Mouse (Mus musculus) left cerebral cortex, adult 2 months (tissue): Measurements from ENCODE around the gene Zfp213. TPM values are rescaled to one million over a fixed set of nuclear protein-coding genes. Genes with fewer than 3 reads are reported as not detected.

Experiments used
- DNase-seq, 2 experiments: peaks; one replicate each; pipeline ENCODE4 v3.0.0; 2021 to 2022; ENCODE audit warnings: low spot score in 2 of 2, mixed read lengths in 1 of 2; ENCODE audit errors: extremely low spot score in 1 of 2
- H3K27ac ChIP-seq: fragments of 200-600 bp; 2 replicates; pipeline ENCODE4 v1.8.1; 2022
- H3K4me3 ChIP-seq: fragments of 200-600 bp; 2 replicates; pipeline ENCODE4 v1.8.1; 2022
- CTCF ChIP-seq: fragments of 200-600 bp; IDR thresholded peaks from 2 replicates; pipeline ENCODE4 v1.8.1; 2022; ENCODE audit warnings: antibody characterized with exemption, mild to moderate bottlenecking, moderate library complexity
- intact Hi-C: fragments of 180-260 bp; cut with DNase I; formaldehyde crosslinking; loops from one replicate; pipeline ENCODE4 v1.15.1; 2025
- total RNA-seq, 2 experiments: library from RNA; stranded (reverse); gene quantifications; 2 replicates each; pipeline ENCODE4 v1.2.3; 2021

Gene Zfp213
- total RNA-seq, 2 experiments from 2014 or later: 6.8 TPM

DNA sequence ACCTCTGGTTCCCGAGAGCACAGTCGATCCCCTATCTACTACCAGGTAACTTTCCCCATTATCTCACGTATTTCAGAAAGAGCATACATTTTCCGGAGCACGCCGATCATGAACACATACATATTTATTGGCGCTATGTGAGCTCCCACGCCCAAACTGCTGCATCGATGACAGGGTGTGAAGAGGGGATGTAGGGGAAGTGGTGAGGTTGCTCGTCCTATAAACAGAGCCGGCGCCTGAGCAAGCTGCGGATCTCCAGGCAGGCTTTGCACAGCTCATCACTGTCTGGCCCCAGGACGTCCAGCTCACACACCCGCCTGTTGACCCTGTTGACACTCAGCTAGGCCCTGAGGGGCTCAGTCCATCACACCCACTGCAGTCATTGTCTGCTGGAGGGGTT is 13.2 kb downstream of the Zfp213 start:
- H3K27ac ChIP-seq: peak overlapping the region; percentile 75

DNA sequence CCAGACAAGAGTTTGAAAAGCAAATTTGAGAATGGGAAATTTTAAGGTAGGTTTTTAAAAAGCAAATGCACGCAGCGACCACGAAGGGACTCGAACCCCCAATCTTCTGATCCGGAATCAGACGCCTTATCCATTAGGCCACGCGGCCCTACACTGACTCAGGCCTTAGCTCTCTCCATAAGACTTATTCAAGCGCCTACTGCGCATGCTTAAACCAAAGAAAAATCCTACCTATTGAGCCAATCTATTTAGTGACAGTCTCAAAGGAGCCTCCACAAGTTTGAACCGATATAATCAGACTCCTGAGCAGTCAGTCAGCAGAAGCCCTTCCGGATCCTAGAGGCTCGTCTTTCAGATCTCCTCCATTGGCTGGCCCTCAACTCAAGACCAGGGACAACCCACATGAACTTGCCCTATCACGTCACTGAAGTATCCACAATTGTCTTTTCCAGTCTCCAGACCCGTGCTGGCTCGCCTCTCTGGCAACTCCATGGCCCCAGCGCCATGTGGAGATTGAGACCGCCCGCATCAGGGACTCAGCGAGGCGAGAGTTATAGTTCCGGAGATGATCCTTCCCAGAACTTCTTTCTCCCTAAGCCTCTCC is 13.7 kb downstream of the Zfp213 start:
- no peak for TF ChIP-seq CTCF
- intact Hi-C loops: loop anchor here (5.0 to 10.0 kb wide), 3 partner anchors 122 to 1125 kb away; partner anchors contain the start of genes Hcfc1r1, Thoc6, Zfp945 and Zfp946
- DNase-seq: peak; percentile 95 to 99
- Histone ChIP-seq H3K4me3 (peak overlapping the region; percentile 63), H3K27ac (peak overlapping the region; percentile 75)

More for the DNA sequence above, 13.2 kb downstream of the Zfp213 start:
- intact Hi-C loops: loop anchor here (5.0 to 10.0 kb wide), 3 partner anchors 121 to 1126 kb away; partner anchors contain the start of genes Hcfc1r1, Thoc6, Zfp945 and Zfp946
- no peak for DNase-seq
- TF ChIP-seq CTCF: no peak
- H3K4me3 ChIP-seq: peak overlapping the region; percentile 63

DNA sequence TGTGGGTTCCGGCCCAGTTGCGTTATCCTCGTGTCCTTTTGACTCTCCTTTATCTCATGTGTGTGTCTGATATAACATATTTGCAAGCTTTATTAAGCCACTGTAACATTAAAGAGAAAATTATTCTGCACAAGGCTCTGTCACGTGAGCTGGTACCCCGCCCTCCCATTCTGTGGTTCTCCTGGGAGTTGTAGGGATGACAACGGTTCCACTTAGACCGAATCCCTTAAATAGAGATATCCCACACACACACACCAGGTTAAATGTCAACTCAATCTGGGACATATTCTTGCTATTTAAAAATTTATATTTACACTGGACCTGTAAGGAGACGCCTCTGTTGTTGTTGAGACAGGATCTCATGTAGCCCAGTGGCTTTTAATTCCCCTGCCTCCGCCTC is 14.6 kb downstream of the Zfp213 start:
- peak; percentile 17 to 29 for DNase-seq
- Histone ChIP-seq H3K4me3 (peak overlapping the region; percentile 63), H3K27ac (peak overlapping the region; percentile 66)
- intact Hi-C loops: loop anchor here (5.0 to 10.0 kb wide), 3 partner anchors 357 to 815 kb away; partner anchors contain the start of gene Zfp40
- no peak for TF ChIP-seq CTCF

DNA sequence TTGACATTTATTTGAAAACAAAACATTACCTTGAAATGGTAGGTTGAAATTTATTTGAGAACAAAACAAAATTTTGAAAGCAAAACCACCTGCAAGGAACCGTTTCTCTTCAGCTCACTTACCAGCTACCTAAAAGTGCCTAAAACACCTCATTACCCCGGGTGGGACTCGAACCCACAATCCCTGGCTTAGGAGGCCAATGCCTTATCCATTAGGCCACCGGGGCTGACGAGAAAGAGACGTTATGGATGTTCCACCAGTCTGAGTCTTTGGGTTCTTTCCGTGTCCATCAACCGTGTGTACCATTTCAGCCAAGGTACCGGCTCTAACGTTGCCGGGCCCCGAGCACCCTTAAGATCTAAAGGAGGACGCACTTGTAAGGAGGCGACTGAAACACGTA is 15.4 kb downstream of the Zfp213 start:
- H3K27ac ChIP-seq: peak overlapping the region; percentile 66
- intact Hi-C loops: loop anchor here (5.0 to 10.0 kb wide), 3 partner anchors 356 to 814 kb away; partner anchors contain the start of gene Zfp40

DNA sequence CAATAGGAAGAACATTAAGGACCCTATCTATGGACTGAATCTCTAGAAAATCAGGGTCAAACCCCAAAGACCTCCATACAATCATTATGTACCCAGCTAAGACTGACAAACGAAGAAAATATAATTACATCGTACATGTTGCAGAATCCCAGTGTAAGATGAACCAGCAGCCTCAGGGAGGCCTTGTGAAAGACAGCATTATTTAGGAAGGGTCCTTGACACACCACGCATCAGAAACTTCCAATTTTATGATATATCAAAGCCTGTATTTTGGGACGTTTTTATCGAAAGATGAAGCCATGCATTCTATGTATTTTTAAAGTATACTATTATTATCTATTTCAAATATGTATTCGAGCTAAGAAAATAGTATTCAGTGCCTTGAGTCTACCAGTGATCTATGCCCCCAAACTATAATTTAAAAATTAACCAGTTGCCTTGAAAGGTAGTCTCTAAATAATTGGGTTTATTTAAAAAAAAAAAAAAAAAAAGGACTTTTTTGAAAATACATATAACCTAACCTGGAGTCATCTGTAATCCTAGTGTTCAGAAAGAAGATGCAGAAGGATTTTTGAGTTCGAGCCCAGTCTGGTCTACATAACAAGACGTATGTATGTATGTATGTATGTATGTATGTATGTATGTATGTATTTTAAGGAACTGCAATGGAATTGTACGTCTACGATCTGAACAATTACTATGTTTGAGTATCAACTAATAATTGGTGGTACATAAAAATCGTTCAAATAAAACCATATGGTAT is 16.2 kb downstream of the Zfp213 start:
- no peak overlapping the region for H3K27ac ChIP-seq
- intact Hi-C loops: loop anchor here (5.0 to 10.0 kb wide), 3 partner anchors 356 to 813 kb away; partner anchors contain the start of gene Zfp40
- DNase-seq: no peak
- no peak for TF ChIP-seq CTCF
- H3K4me3 ChIP-seq: peak overlapping the region; percentile 85

More for the DNA sequence above, 15.4 kb downstream of the Zfp213 start:
- TF ChIP-seq CTCF: no peak
- H3K4me3 ChIP-seq: peak overlapping the region; percentile 63
- peak; percentile 90 to 96 for DNase-seq

DNA sequence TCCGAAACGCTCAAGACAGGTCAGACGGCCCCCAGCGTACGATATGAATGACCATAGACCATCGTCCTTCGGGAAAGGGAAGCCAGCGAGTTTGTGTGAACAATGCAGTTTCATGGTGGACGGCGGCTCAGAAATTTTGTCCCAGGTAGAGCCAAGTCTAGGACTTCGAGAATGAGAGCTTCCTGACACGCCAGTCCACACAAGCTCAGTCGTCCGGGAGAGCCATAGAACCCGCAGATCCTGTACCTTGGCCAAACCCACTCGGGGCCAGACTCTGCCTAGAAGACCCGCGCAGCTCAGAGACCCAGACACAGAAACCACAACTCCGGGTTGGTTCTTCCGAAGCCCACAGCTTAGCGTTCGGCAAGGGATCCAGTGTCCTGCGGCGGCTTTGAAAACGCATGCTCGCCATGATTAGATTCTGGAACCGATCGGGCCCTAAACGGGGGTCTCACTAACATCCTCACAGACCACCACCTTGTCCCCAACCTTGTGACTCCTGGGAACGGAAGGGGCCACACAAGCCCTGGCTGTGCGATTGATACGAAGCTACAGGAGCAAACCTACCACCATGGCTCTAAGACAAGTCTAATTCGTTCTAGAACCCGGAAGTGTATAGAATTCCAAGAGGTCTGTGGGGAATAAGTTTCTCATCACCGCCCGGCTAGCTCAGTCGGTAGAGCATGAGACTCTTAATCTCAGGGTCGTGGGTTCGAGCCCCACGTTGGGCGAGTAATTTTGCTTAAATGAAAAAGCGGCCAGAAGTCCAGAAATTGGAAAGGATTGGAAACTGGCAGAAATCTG is 17.1 kb downstream of the Zfp213 start:
- H3K27ac ChIP-seq: peak overlapping the region; percentile 82
- peak; percentile 89 to 95 for DNase-seq
- peak overlapping the region; percentile 85 for H3K4me3 ChIP-seq
- intact Hi-C loops: loop anchor here (5.0 to 10.0 kb wide), 3 partner anchors 355 to 812 kb away; partner anchors contain the start of gene Zfp40
- TF ChIP-seq CTCF: no peak

DNA sequence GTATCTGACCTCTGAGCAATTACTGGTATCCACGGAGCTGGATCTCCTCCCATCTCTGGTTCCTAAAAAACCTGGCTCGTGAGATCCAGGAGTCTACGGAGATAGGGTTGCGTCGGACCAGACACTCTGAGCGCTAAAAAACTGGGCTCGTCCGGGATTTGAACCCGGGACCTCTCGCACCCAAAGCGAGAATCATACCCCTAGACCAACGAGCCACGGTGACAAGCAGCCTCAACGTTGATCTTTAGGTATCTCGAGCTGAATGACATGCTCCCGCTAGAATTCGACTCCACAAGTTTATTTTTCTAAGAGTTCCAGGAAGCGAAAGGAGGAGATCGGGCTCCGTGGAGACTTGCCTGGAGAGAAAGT is 17.7 kb downstream of the Zfp213 start:
- intact Hi-C loops: loop anchor here (5.0 to 10.0 kb wide), 3 partner anchors 354 to 812 kb away; partner anchors contain the start of gene Zfp40
- peak overlapping the region; percentile 82 for H3K27ac ChIP-seq
- H3K4me3 ChIP-seq: peak overlapping the region; percentile 85
- peak; percentile 81 to 84 for DNase-seq
- TF ChIP-seq CTCF: no peak

DNA sequence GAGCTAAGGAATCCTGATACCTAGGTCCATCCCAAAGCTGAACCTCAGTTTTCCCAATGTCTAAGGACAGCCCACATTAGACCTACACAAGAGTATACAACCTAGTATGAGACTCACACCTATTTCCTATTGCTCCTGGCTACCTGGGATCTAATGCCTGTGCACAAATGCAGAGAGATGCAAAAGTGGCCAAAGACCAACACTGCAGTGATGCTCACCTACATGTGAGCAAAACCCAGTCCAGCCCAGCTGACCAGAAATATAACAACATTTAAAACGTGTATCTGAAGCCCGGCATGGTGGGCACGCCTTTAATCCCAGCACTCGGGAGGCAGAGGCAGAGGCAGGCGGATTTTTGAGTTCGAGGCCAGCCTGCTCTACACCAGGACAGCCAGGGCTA is 18.2 kb downstream of the Zfp213 start:
- intact Hi-C loops: loop anchor here (5.0 to 10.0 kb wide), 3 partner anchors 354 to 811 kb away; partner anchors contain the start of gene Zfp40
- TF ChIP-seq CTCF: no peak
- Histone ChIP-seq H3K27ac (no peak overlapping the region), H3K4me3 (no peak overlapping the region; the same call in 1 of the 2 replicates)
- no peak for DNase-seq

DNA sequence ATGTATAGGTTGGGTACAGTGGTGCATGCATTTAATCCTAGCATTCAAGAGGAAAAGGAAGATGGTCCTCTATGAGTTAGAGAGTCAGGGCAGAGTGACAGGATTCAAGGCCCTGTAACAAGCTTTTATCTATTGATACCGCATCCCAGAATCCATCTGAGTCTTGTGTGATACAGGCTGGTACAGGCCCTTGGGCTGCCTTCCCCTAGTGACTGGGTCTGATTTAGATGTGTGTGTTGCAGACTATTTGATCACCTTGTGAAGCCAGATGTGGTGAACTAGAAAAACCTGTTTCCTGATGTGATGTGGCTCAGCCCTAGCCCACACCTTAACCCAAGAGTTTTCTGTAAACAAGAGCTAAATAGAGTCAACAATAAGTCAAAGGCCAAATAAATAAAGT is 19.3 kb downstream of the Zfp213 start:
- DNase-seq: no peak
- Histone ChIP-seq H3K4me3 (no peak overlapping the region), H3K27ac (no peak overlapping the region)
- intact Hi-C loops: loop anchor here (5.0 to 10.0 kb wide), 3 partner anchors 352 to 810 kb away; partner anchors contain the start of gene Zfp40
- no peak for TF ChIP-seq CTCF

DNA sequence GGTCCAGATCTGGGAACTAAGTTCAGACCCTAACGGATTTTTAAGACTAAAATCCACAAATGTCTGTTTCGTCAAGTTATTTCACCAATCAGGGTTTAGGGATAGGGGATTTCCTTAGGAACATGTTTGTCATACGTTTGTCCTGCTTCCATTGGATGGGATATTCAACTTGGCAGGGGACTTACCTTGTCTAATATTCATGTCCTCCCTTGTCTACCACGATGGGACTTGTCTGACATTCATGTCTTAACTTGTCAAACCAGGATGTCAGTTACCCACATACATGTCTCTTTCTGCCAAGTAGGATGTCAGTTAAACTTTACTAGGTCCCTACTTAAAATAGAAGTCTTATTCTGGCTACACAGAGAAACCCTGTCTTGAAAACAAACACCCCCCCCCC is 20.1 kb downstream of the Zfp213 start:
- DNase-seq: no peak
- no peak for TF ChIP-seq CTCF
- Histone ChIP-seq H3K4me3 (no peak overlapping the region), H3K27ac (no peak overlapping the region)
- intact Hi-C loops: loop anchor here (10.0 kb wide), 1 partner anchor 809 kb away; no protein-coding TSS in a partner anchor

DNA sequence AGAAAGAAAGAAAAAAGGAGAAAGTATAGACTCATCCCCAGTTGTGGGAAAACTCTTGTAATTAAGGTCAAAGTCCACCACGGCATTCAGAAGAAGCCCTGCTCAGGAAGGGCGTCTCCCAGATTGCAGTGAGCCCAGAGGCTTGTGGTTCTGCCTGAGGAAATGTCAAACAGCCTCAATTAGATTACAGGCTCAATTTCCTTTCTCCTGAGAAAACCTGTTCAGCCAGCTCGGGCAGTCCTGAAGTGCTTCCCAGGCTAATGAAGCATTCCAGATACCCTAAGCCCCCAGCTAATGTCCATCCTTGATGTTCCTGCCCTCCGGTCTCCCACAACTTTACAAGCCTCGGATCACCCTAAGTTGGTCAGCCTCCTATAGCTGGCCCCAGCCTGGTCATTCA is 20.7 kb downstream of the Zfp213 start:
- no peak for TF ChIP-seq CTCF
- intact Hi-C loops: loop anchor here (10.0 kb wide), 1 partner anchor 809 kb away; no protein-coding TSS in a partner anchor
- DNase-seq: no peak
- Histone ChIP-seq H3K4me3 (no peak overlapping the region), H3K27ac (no peak overlapping the region)
